Mouse (Mus musculus) C2C12 (cell line): ENCODE results near the gene D430041D05Rik.

ENCODE experiments used
- CTCF ChIP-seq: IDR thresholded peaks from one replicate; pipeline ENCODE4 v1.5.1; 2011; ENCODE audit not compliant: control insufficient read depth, insufficient read depth, insufficient read length
- FOSL1 ChIP-seq: IDR thresholded peaks from one replicate; pipeline ENCODE4 v1.8.0; 2011; ENCODE audit warnings: mild to moderate bottlenecking, low read length; ENCODE audit not compliant: poor library complexity, insufficient read depth, severe bottlenecking
- MAX ChIP-seq: IDR thresholded peaks from one replicate; pipeline ENCODE4 v1.6.1; 2011; ENCODE audit warnings: mild to moderate bottlenecking, control low read depth
- MYOD1 ChIP-seq: IDR thresholded peaks from one replicate; pipeline ENCODE4 v1.6.1; 2011; ENCODE audit warnings: low read depth; ENCODE audit not compliant: control insufficient read depth, insufficient read length
- USF1 ChIP-seq: IDR thresholded peaks from one replicate; pipeline ENCODE4 v1.6.1; 2011; ENCODE audit warnings: low read depth, mild to moderate bottlenecking, control low read depth, moderate library complexity

GRCm38 (mm10) chr2:104256585-104256984, 154.2 kb downstream of the D430041D05Rik start:
- TF ChIP-seq MYOD1: peak; percentile 19
- TF ChIP-seq CTCF: no peak
- no peak for TF ChIP-seq USF1
- TF ChIP-seq MAX: no peak
- no peak for TF ChIP-seq FOSL1
